In the genomic region with DNA sequence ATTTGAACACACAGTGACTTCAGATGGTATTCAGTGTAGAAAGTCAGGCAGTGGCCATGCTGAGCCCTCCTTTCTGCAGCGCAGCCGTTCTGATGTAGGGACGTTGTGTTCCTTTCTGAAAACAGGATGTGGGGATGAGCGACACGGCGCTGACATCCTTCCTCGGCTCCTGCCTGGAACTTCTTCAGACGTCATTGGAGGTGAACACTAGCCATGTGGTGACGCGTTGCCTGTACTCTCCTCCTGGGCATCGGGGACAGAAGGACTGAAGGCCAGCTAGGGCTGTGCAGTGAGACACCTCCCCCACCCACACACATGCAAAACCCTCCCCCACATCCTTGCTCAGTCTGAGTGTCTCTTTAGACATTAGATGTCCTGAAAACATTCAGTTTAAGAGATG, we compare ENCODE assay signal across 18 mouse cellular contexts. TPM values are rescaled to one million over a fixed set of nuclear protein-coding genes. Genes with fewer than 3 reads are reported as not detected.
DNase-seq lines count a peak whose midpoint lies in the region; ATAC-seq and TF ChIP-seq lines count a peak whose summit lies in the region.
"Had no signal": no experiment of that assay in that cellular context is flagged by ENCODE, and none has a peak within 500 bp of the region (broad histone marks: within the 10 kb centered on the region; RNA-seq: fewer than 3 reads in every experiment).

No protein-coding gene starts in this region.

- no peak overlapping the region for H3K9ac ChIP-seq in liver, postnatal 0 days (replicated peaks)
- no peak overlapping the region for H3K9ac ChIP-seq in intestine, embryonic 15.5 days
- H3K9ac ChIP-seq: forebrain, embryonic 13.5 days; liver, embryonic 13.5 days had no signal

- peaks cover 75% of the 10 kb centered on the region for H3K36me3 ChIP-seq in liver, postnatal 0 days (replicated peaks; ENCODE audit: insufficient read depth, low read length)
- H3K36me3 ChIP-seq in intestine, embryonic 15.5 days: peaks cover 32% of the 10 kb centered on the region; the same call in 1 of the 2 replicates

- peak; percentile 81 for TF ChIP-seq EP300 in liver, postnatal 0 days (IDR thresholded peaks at IDR 0.05; ENCODE audit: low read depth)

- DNase-seq in heart, adult 11 months: peak; percentile 96
- DNase-seq in heart, postnatal 25 days (ENCODE audit: low spot score): no peak
- peak; percentile 20 to 69 for DNase-seq in lung, adult 18-20 months
- no peak for DNase-seq in lung, adult 2 months
- DNase-seq in liver, postnatal 0 days: no peak
- DNase-seq in right cerebral cortex, postnatal 25 days: no peak
- no peak for DNase-seq in retina, postnatal 1 day
- DNase-seq: B cell, adult 2 months; cerebellum, adult 9-11 months; embryo, embryonic 11 days; liver, embryonic 13.5 days; right cerebral cortex, postnatal 14 days; thymus, postnatal 4 days had no signal

- H3K4me3 ChIP-seq in lung, adult 2 months (replicated peaks; ENCODE audit: extremely low read depth, low read depth, low read length): no peak overlapping the region
- no peak overlapping the region for H3K4me3 ChIP-seq in liver, postnatal 0 days (ENCODE audit: low read depth, low read length)
- H3K4me3 ChIP-seq in intestine, embryonic 15.5 days (replicated peaks): no peak overlapping the region
- H3K4me3 ChIP-seq: forebrain, embryonic 13.5 days; liver, embryonic 13.5 days; megakaryocyte, embryonic 14.5 days had no signal

- peak; percentile 83 for ATAC-seq in liver, postnatal 0 days
- no peak for ATAC-seq in intestine, embryonic 15.5 days
- ATAC-seq: forebrain, embryonic 13.5 days; midbrain, embryonic 16.5 days; Patski had no signal

- no peaks in the 10 kb centered on the region for H3K4me1 ChIP-seq in lung, adult 2 months (ENCODE audit: control insufficient read depth, insufficient read depth, low read length)
- no peaks in the 10 kb centered on the region for H3K4me1 ChIP-seq in liver, postnatal 0 days (ENCODE audit: insufficient read depth)
- no peaks in the 10 kb centered on the region for H3K4me1 ChIP-seq in intestine, embryonic 15.5 days (replicated peaks)
- H3K4me1 ChIP-seq: forebrain, embryonic 13.5 days; liver, embryonic 13.5 days had no signal

- no peak for TF ChIP-seq CTCF in lung, adult 2 months (IDR thresholded peaks at IDR 0.05; ENCODE audit: insufficient read depth, low read length)
- no peak for TF ChIP-seq CTCF in liver, postnatal 0 days (IDR thresholded peaks at IDR 0.05; ENCODE audit: low read depth)

- no peak overlapping the region for H3K27ac ChIP-seq in liver, postnatal 0 days (ENCODE audit: low read depth)
- no peak overlapping the region for H3K27ac ChIP-seq in intestine, embryonic 15.5 days
- H3K27ac ChIP-seq: forebrain, embryonic 13.5 days; liver, embryonic 13.5 days had no signal

- TF ChIP-seq POLR2A in lung, adult 2 months (IDR thresholded peaks at IDR 0.05; ENCODE audit: borderline replicate concordance, extremely low read depth, low read depth, low read length): no peak

- H3K27me3 ChIP-seq in liver, postnatal 0 days (ENCODE audit: insufficient read depth, low read length): no peaks in the 10 kb centered on the region
- no peaks in the 10 kb centered on the region for H3K27me3 ChIP-seq in intestine, embryonic 15.5 days (replicated peaks)
- H3K27me3 ChIP-seq: forebrain, embryonic 13.5 days; liver, embryonic 13.5 days; megakaryocyte, embryonic 14.5 days; Patski had no signal

- intact Hi-C loops in heart, postnatal 25 days (cut with DNase I): no loop called here

- H3K9me3 ChIP-seq in liver, postnatal 0 days (ENCODE audit: low read length): no peaks in the 10 kb centered on the region
- no peaks in the 10 kb centered on the region for H3K9me3 ChIP-seq in intestine, embryonic 15.5 days
- H3K9me3 ChIP-seq: liver, embryonic 13.5 days had no signal

- H3K4me2 ChIP-seq in liver, postnatal 0 days (ENCODE audit: low read depth, low read length): no peak overlapping the region
- H3K4me2 ChIP-seq in intestine, embryonic 15.5 days (replicated peaks): no peak overlapping the region
- H3K4me2 ChIP-seq: forebrain, embryonic 13.5 days; liver, embryonic 13.5 days had no signal

- WGBS in lung, adult 2 months: 55% methylated on average over 11 of the region's 11 CpGs
- 62% methylated on average over 11 of the region's 11 CpGs for WGBS in liver, postnatal 0 days (ENCODE audit: insufficient replicate concordance)
- WGBS in intestine, embryonic 15.5 days: 86% methylated on average over 11 of the region's 11 CpGs

RNA-seq across cellular contexts. Expression of a gene that starts 52.2 kb away (rescaled TPM):
- total RNA-seq in heart, postnatal 25 days (2021): 10 to 100 TPM; 70.8 to 73.1 TPM
- 21.6 and 24.0 TPM in 2 replicates for polyA plus RNA-seq in lung, adult 2 months (2012; rRNA removed)
- 13.8 and 15.3 TPM in 2 replicates for polyA plus RNA-seq in liver, postnatal 0 days (2015; fragmentation: Nextera tagmentation; extraction: Ambion mirVana)
- 61.9 and 66.9 TPM in 2 replicates for polyA plus RNA-seq in intestine, embryonic 15.5 days (2015; fragmentation: Nextera tagmentation; extraction: Ambion mirVana)

RNA-seq across cellular contexts. Expression of a gene that starts 54.9 kb away (rescaled TPM):
- 10 to 100 TPM; 25.5 to 32.6 TPM for total RNA-seq in heart, postnatal 25 days (2021)
- polyA plus RNA-seq in lung, adult 2 months (2012; rRNA removed): 40.4 and 45.1 TPM in 2 replicates
- polyA plus RNA-seq in liver, postnatal 0 days (2015; fragmentation: Nextera tagmentation; extraction: Ambion mirVana): 21.7 TPM in 2 replicates
- polyA plus RNA-seq in intestine, embryonic 15.5 days (2015; fragmentation: Nextera tagmentation; extraction: Ambion mirVana): 210 and 233 TPM in 2 replicates

Comparison
In these comparisons a context has a peak if more than half of its experiments do, and no peak if none do; other contexts are left out.
1. DNase-seq: peak in heart, adult 11 months (single experiment) and lung, adult 18-20 months (2 of 2); none in heart, postnatal 25 days (single experiment), lung, adult 2 months (single experiment), liver, postnatal 0 days (single experiment), right cerebral cortex, postnatal 25 days (single experiment) and retina, postnatal 1 day (single experiment).